Mouse (Mus musculus) kidney, embryonic 16.5 days (tissue): ENCODE results near the gene Fam45a. TPM values are rescaled to one million over a fixed set of nuclear protein-coding genes. Genes with fewer than 3 reads are reported as not detected.

ENCODE experiments used
- ATAC-seq: fragments of 200-750 bp; cut with Nextera tagmentation; 2 replicates; pipeline ENCODE4 v1.8.0; 2017; ENCODE audit warnings: moderate TSS enrichment; ENCODE audit not compliant: low FRiP score, low TSS enrichment
- H3K27ac ChIP-seq: fragments of 300-500 bp; sonication (generic); 2 replicates; pipeline ENCODE4 v1.5.1; 2014; ENCODE audit warnings: low read length
- H3K27me3 ChIP-seq: fragments of 300-500 bp; sonication (generic); 2 replicates; pipeline ENCODE4 v1.6.1; 2014; ENCODE audit warnings: low read length, control low read depth, mixed read lengths; ENCODE audit not compliant: insufficient read depth
- H3K36me3 ChIP-seq: fragments of 300-500 bp; sonication (generic); 2 replicates; pipeline ENCODE4 v1.6.1; 2014; ENCODE audit warnings: low read length, control low read depth, mixed read lengths; ENCODE audit not compliant: insufficient read depth
- H3K4me1 ChIP-seq: fragments of 300-500 bp; sonication (generic); 2 replicates; pipeline ENCODE4 v1.6.1; 2014; ENCODE audit warnings: low read length, control low read depth, mixed read lengths; ENCODE audit not compliant: insufficient read depth
- H3K4me2 ChIP-seq: fragments of 300-500 bp; sonication (generic); replicated peaks from 2 replicates; pipeline ENCODE4 v1.6.1; 2014; ENCODE audit warnings: low read depth, low read length
- H3K4me3 ChIP-seq: fragments of 300-500 bp; sonication (generic); 2 replicates; pipeline ENCODE4 v1.5.1; 2014; ENCODE audit warnings: mild to moderate bottlenecking, low read length
- H3K9ac ChIP-seq: fragments of 300-500 bp; sonication (generic); replicated peaks from 2 replicates; pipeline ENCODE4 v1.6.1; 2014; ENCODE audit warnings: low read length
- H3K9me3 ChIP-seq: fragments of 300-500 bp; sonication (generic); 2 replicates; pipeline ENCODE4 v1.6.1; 2016; ENCODE audit warnings: low read length, control low read depth
- whole genome bisulfite sequencing: fragments of 180-500 bp; shearing (Covaris S2); extraction: QIAGEN DNeasy Blood & Tissue Kit; methylation state at CpG from one replicate; pipeline ENCODE4 v1.1.7; 2014; 5-methylcytosine and 5-hydroxymethylcytosine counted together
- microRNA-seq: library from miRNA; unstranded; fragments of <30 nt; microRNA quantifications from one replicate; pipeline ENCODE4, GENCODE M21; 2016
- polyA plus RNA-seq: library from polyadenylated mRNA; unstranded; fragments of >200 nt; fragmentation: Nextera tagmentation; extraction: Ambion mirVana; gene quantifications from 2 replicates; pipeline ENCODE4 v1.2.1, GENCODE M21; 2015

Fam45a gene
- polyA plus RNA-seq, 1 experiment from 2014 or later = 27.7 TPM

- no peaks in the 10 kb centered on the region for H3K9me3 ChIP-seq
- no peaks in the 10 kb centered on the region for H3K4me1 ChIP-seq
- 4% methylated on average over 3 of the region's 3 CpGs for WGBS
- no peak for ATAC-seq
- no peaks in the 10 kb centered on the region for H3K36me3 ChIP-seq
- H3K4me2 ChIP-seq = no peak overlapping the region
- H3K27ac ChIP-seq = no peak overlapping the region
- H3K9ac ChIP-seq = no peak overlapping the region
- H3K4me3 ChIP-seq = no peak overlapping the region
- no peaks in the 10 kb centered on the region for H3K27me3 ChIP-seq
These were observed 71.7 kb downstream of the Fam45a start for GRCm38 (mm10) chr19:60883129-60883528.

Small RNA genes within 50 kb of the gene (microRNA-seq; reads per million reads assigned to microRNA genes)
- not detected for gene mmu-mir-3084-1

Other genes starting within 250 kb of the Fam45a start
- gene Cacul1, start 230.6 kb upstream of the Fam45a start, polyA plus RNA-seq = 17.5 and 19.2 TPM in 2 replicates
- 0.97 and 1.0 TPM in 2 replicates for gene Nanos1, start 55.6 kb upstream of the Fam45a start, polyA plus RNA-seq
- 144 and 149 TPM in 2 replicates for gene Eif3a, start 20.9 kb upstream of the Fam45a start, polyA plus RNA-seq
- gene Sfxn4, start 49.9 kb downstream of the Fam45a start, polyA plus RNA-seq = 8.6 and 8.9 TPM in 2 replicates
- 136 and 150 TPM in 2 replicates for gene Prdx3, start 63.0 kb downstream of the Fam45a start, polyA plus RNA-seq
- 2.7 TPM in 2 replicates for gene Grk5, start 78.2 kb downstream of the Fam45a start, polyA plus RNA-seq